Mouse (Mus musculus) liver, embryonic 13.5 days (tissue): Measurements from ENCODE around the gene CT030661.1. TPM values are rescaled to one million over a fixed set of nuclear protein-coding genes. Genes with fewer than 3 reads are reported as not detected.
"Not testable (repeated sequence)": the region's sequence is repeated elsewhere in the genome, so short reads cannot be mapped to it uniquely, and the experiment has no call there.

ENCODE experiments used
- ATAC-seq: fragments of 200-750 bp; cut with Nextera tagmentation; 2 replicates; pipeline ENCODE4 v1.8.0; 2017; ENCODE audit warnings: low read depth, mild to moderate bottlenecking, moderate number of reproducible peaks, moderate library complexity
- DNase-seq: peaks from one replicate; pipeline ENCODE4 v3.0.0; 2022
- H3K27ac ChIP-seq: fragments of 300-500 bp; sonication (generic); 2 replicates; pipeline ENCODE4 v1.5.1; 2015; ENCODE audit warnings: moderate library complexity, mild to moderate bottlenecking, inconsistent platforms
- H3K27me3 ChIP-seq: fragments of 300-500 bp; sonication (generic); 2 replicates; pipeline ENCODE4 v1.6.1; 2015; ENCODE audit warnings: mild to moderate bottlenecking, inconsistent platforms
- H3K36me3 ChIP-seq: fragments of 300-500 bp; sonication (generic); 2 replicates; pipeline ENCODE4 v1.6.1; 2015; ENCODE audit warnings: mild to moderate bottlenecking, inconsistent platforms
- H3K4me1 ChIP-seq: fragments of 300-500 bp; sonication (generic); replicated peaks from 2 replicates; pipeline ENCODE4 v1.6.1; 2015; ENCODE audit warnings: inconsistent platforms
- H3K4me2 ChIP-seq: fragments of 300-500 bp; sonication (generic); 2 replicates; pipeline ENCODE4 v1.6.1; 2015; ENCODE audit warnings: inconsistent platforms, mild to moderate bottlenecking, moderate library complexity
- H3K4me3 ChIP-seq: fragments of 300-500 bp; sonication (generic); replicated peaks from 2 replicates; pipeline ENCODE4 v1.5.1; 2015; ENCODE audit warnings: mild to moderate bottlenecking, inconsistent platforms
- H3K9ac ChIP-seq: fragments of 300-500 bp; sonication (generic); 2 replicates; pipeline ENCODE4 v1.6.1; 2015; ENCODE audit warnings: mild to moderate bottlenecking, inconsistent platforms
- H3K9me3 ChIP-seq: fragments of 300-500 bp; sonication (generic); replicated peaks from 2 replicates; pipeline ENCODE4 v1.6.1; 2016; ENCODE audit warnings: inconsistent platforms
- WGBS: fragments of 180-500 bp; shearing (Covaris S2); methylation state at CpG from one replicate; pipeline ENCODE4 v1.1.7; 2015; ENCODE audit not compliant: insufficient replicate concordance; 5-methylcytosine and 5-hydroxymethylcytosine counted together
- polyA plus RNA-seq: library from polyadenylated mRNA; unstranded; fragments of >200 nt; fragmentation: Nextera tagmentation; extraction: Ambion mirVana; gene quantifications from 2 replicates; pipeline ENCODE4 v1.2.1, GENCODE M21; 2015

The CT030661.1 gene
- 4.1 and 5.5 TPM in 2 replicates for polyA plus RNA-seq

- not testable (repeated sequence) for H3K27me3 ChIP-seq, H3K4me1 ChIP-seq, H3K9me3 ChIP-seq, H3K36me3 ChIP-seq
- DNase-seq = peak; percentile 86
- peak within 1 kb of the TSS; percentile 72 for H3K4me3 ChIP-seq
- peak within 1 kb of the TSS; percentile 81 for H3K9ac ChIP-seq
- WGBS = under 1% methylated on average over 20 of the region's 20 CpGs
- H3K27ac ChIP-seq = peak within 1 kb of the TSS; percentile 79
- ATAC-seq = peak; percentile 99
- H3K4me2 ChIP-seq = peak within 1 kb of the TSS; percentile 65
These were observed at the start of gene CT030661.1 for GRCm38 (mm10) chr17:22314730-22315226. Gene CT030661.1 (minus strand): TSS chr17:22314837.

DNA sequence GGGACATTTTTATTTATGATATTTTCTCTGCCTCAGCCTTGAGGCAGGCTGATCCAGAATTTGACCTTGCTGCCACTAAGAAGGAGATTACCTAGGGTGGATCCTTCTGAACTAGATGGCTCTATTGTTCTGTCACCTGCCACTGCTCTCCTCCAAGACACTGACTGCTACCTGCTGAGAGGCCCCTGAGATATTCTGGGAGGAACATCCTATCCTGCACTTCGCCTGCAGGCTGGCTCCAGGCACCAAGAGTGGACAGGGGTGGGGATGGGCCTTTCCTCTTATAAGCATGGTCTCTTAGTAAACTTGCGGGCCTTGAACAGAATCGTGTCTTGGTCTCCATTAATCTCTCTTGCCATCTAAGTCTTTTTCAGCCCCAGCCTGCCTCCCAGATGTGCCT is 49.3 kb upstream of the CT030661.1 start:
- ATAC-seq (no peak), DNase-seq (no peak)
- Histone ChIP-seq H3K36me3 (peaks cover 20% of the 10 kb centered on the region), H3K4me2 (no peak overlapping the region), H3K9ac (no peak overlapping the region), H3K27ac (no peak overlapping the region), H3K4me1 (peaks cover 19% of the 10 kb centered on the region), H3K9me3 (no peaks in the 10 kb centered on the region; the same call in 1 of the 2 replicates), H3K4me3 (no peak overlapping the region), H3K27me3 (no peaks in the 10 kb centered on the region)
- 86% methylated on average over 3 of the region's 3 CpGs for WGBS

GRCm38 (mm10) chr17:22361101-22361781 is 46.6 kb upstream of the CT030661.1 start, which contains the start of the genes Zfp944 and Zfp758:
Gene Zfp944 (minus strand): TSS chr17:22361400.
Gene Zfp758 (plus strand): TSS chr17:22361453.
- H3K4me1 ChIP-seq = peaks cover 19% of the 10 kb centered on the region
- ATAC-seq (peak; percentile 99), DNase-seq (peak; percentile 61)
- H3K4me2 ChIP-seq = peak within 1 kb of the TSS; percentile 76
- H3K36me3 ChIP-seq = peaks cover 17% of the 10 kb centered on the region
- WGBS = 0% methylated on average over 32 of the region's 43 CpGs
- not testable (repeated sequence) for H3K9me3 ChIP-seq, H3K27me3 ChIP-seq
- peak within 1 kb of the TSS; percentile 85 for H3K27ac ChIP-seq
- H3K4me3 ChIP-seq = peak within 1 kb of the TSS; percentile 69
- H3K9ac ChIP-seq = peak within 1 kb of the TSS; percentile 79

- peaks cover 17% of the 10 kb centered on the region for H3K36me3 ChIP-seq
- H3K27me3 ChIP-seq = no peaks in the 10 kb centered on the region
- peak overlapping the region; percentile 79 for H3K9ac ChIP-seq
- H3K27ac ChIP-seq = peak overlapping the region; percentile 63; the same call in 1 of the 2 replicates
- peak overlapping the region; percentile 76 for H3K4me2 ChIP-seq
- H3K9me3 ChIP-seq = no peaks in the 10 kb centered on the region; the same call in 1 of the 2 replicates
- H3K4me3 ChIP-seq = peak overlapping the region; percentile 69
- 20% methylated on average over 5 of the region's 5 CpGs for WGBS
- no peak for DNase-seq
- ATAC-seq = no peak
- H3K4me1 ChIP-seq = peaks cover 19% of the 10 kb centered on the region
These were observed 45.9 kb upstream of the CT030661.1 start for GRCm38 (mm10) chr17:22360572-22360971.

DNA sequence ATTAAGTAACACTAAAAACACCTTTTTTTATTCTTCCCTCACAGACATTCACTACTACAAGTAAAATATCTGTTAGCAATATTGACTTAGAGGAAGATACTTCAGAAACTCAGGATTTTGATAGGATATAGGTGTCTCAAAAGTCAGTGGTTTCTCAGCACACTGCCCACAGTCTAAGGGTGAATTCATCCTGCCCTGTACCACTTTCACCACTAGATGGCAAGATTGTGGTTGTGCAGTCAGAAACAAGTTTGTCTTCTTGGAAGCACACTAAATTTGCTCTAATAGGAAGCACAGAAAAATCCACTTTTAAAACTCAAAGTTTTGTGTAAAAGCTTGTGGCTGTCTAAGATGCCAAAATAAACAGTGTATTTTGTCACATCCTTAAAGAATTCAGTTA is 38.2 kb upstream of the CT030661.1 start:
- Histone ChIP-seq H3K4me3 (no peak overlapping the region), H3K9me3 (no peaks in the 10 kb centered on the region), H3K36me3 (peaks cover 9% of the 10 kb centered on the region; the same call in 1 of the 2 replicates), H3K4me2 (no peak overlapping the region), H3K9ac (no peak overlapping the region), H3K27me3 (no peaks in the 10 kb centered on the region), H3K4me1 (no peaks in the 10 kb centered on the region), H3K27ac (no peak overlapping the region)
- DNase-seq = peak; percentile 12
- ATAC-seq = no peak

GRCm38 (mm10) chr17:22315247-22315646 is 610 bp upstream of the CT030661.1 start:
- peak overlapping the region; percentile 65 for H3K4me2 ChIP-seq
- not testable (repeated sequence) for H3K9me3 ChIP-seq, DNase-seq, H3K36me3 ChIP-seq, ATAC-seq, H3K27me3 ChIP-seq, H3K4me1 ChIP-seq
- H3K4me3 ChIP-seq = peak overlapping the region; percentile 72
- 13% methylated on average over 2 of the region's 2 CpGs for WGBS
- peak overlapping the region; percentile 81 for H3K9ac ChIP-seq
- H3K27ac ChIP-seq = peak overlapping the region; percentile 41; the same call in 1 of the 2 replicates

GRCm38 (mm10) chr17:22314219-22314618 is 418 bp downstream of the CT030661.1 start:
- peak overlapping the region; percentile 79 for H3K27ac ChIP-seq
- not testable (repeated sequence) for H3K27me3 ChIP-seq, DNase-seq, H3K9me3 ChIP-seq, H3K36me3 ChIP-seq, H3K4me1 ChIP-seq
- peak overlapping the region; percentile 65 for H3K4me2 ChIP-seq
- H3K4me3 ChIP-seq = peak overlapping the region; percentile 72
- WGBS = 1% methylated on average over 3 of the region's 3 CpGs
- H3K9ac ChIP-seq = peak overlapping the region; percentile 81
- ATAC-seq = peak; percentile 61

Other genes starting within 250 kb of the CT030661.1 start
- 0.47 and 0.65 TPM in 2 replicates for gene Zfp947, start 148.6 kb downstream of the CT030661.1 start, polyA plus RNA-seq
- gene Zfp994, start 89.2 kb downstream of the CT030661.1 start, polyA plus RNA-seq = 1.1 and 1.7 TPM in 2 replicates
- 6.3 and 8.0 TPM in 2 replicates for gene Zfp944, start 46.6 kb upstream of the CT030661.1 start, polyA plus RNA-seq
- 4.1 and 5.7 TPM in 2 replicates for gene Zfp758, start 46.6 kb upstream of the CT030661.1 start, polyA plus RNA-seq
- gene Zfp946, start 109.4 kb upstream of the CT030661.1 start, polyA plus RNA-seq = 3.1 and 3.9 TPM in 2 replicates